Mouse (Mus musculus) kidney, postnatal 25 days (tissue): ENCODE measurements around the gene Kcnj3.
A peak's percentile ranks its signal among the peaks of the same experiment; 100 is the strongest.

Source experiments
- DNase-seq, 2 experiments: peaks; one replicate each; pipeline ENCODE4 v3.0.0; 2021; ENCODE audit warnings: mixed read lengths in 2 of 2

Kcnj3 gene

DNA sequence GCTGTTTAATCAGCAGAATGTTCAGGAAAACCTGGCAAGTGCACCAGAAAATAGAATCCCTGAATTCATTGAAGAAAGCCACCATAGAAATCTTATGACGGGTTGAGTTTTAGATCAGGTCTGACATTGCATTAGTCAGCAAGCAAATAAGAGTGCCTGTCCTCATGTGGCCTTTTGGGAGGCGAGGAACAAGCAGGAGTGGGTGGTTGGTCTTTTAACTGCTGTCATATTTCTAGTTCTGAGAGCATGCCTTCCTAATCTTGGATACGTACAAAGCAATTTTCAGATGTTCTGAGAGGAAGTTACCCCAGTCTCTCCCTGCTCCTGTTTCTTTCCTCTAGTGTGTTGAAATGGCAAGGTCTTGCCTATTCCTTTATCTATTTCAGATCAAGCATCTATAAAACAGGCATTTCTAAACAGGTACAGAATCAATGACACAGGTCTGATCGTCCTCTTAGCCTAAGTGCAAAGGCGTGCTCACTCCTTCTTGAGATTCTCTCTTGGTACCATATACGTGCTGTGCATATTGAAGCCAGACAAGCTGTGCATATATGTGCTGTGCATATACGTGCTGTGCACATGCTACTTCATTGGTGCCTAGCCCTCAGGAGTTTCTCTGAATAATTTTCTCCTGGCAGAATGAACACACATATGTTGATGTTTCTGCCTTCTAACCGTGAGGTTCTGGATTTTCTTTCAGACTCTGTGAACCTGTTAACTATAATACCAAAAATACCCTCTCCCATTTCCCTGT lies 97.1 kb downstream of the Kcnj3 start:
- no peak for DNase-seq

DNA sequence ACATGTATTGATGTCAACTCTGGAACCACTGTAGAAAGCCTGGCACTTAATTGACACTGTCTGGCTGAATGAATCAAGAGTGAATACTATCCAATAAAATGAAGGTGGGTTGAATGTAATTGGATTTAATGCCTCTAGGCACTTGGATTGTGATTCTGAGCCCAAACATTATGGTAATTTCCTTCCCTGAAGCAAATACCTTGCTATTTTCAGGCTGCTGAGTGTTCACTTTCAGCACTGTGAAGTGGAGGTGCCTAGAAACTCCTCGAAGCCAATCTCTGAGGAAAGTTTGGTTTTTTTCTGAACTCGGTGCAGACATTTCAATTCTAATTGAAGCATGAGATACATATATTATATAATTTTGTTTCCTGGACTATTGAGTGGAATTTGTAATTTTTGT lies 99.2 kb downstream of the Kcnj3 start:
- DNase-seq = no peak

DNA sequence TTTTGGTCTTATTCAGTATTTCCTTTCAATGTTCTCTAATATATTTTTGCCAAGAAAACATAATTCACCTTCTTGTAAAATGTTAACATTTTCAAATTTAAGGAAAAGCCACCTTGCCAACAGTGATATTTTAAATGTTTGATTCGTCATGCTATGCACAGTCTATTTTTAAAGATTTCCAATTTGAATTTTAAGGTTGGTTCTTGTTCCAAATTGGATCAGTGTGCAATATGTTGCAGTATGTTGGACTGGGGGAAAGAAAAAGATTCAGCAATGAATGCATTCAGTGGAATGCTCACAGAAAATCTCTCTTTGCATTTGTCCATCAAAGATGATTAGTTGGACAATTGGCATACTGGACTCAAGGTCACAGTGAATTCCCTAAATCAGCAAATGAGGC lies 99.7 kb downstream of the Kcnj3 start:
- no peak for DNase-seq

DNA sequence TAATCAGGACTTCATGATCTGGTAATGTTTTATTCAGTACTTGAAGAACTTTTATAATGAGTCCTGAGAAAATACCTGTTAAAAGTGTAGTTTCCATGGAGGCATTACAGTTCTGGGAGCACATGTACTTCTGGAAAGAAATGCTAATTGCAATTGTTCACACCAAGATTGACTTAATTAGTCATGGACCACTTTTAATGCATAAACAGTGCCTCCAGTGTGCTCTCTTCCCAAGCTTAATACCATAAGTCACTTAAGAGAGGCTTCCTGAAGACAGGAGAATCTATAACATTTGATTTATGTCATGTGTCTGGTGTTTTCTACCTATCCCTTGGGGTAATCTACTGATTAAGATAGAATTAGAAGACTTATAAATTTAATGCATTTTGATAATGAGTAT lies 111.8 kb downstream of the Kcnj3 start:
- DNase-seq = no peak

DNA sequence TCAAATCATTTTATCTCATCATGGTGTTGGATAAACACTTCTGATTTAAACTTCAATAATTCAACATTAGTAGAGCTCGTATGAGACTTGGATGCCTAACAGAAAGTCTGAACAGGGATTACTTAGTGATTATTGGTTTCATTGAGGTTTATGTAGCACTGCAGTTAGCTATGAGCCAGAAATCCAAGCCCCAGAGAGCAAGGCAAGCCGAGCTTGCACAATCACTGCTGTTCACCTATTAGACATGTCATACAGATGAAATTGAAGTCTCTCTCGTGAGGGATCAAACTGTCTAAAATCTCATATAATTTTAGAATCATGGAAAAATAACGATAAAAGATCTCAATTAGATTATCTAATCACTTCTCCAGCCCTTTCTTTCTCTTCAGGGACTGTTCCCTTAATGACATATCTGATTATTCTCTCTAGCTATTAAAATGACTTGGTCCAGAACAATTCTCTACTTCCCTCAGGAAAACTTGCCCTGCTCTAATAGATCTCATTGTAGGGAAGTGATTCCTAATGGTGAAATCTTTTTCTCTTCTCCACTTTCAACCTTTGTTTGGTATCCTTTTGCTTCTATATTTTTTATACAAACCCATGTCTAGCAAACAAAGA lies 122.7 kb downstream of the Kcnj3 start:
- DNase-seq = no peak

DNA sequence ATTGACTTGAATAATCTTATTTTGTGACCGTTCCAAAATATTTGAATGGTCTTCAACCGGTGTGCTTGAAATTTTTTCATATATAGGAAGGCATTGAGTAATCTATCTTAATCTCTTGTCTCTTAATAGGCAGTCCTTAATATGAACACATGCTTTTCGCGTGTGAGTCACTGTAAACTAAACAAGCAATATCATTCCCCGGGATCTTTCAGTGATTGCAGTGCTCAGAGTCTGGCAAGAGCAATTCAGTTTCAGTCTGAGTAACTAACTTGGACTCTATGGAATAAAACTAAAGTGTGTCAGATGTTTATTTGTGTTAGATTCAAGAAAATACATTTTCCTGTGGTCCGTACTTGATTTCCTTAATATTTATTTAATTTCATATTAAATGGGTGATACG lies 133.5 kb downstream of the Kcnj3 start:
- DNase-seq = no peak

DNA sequence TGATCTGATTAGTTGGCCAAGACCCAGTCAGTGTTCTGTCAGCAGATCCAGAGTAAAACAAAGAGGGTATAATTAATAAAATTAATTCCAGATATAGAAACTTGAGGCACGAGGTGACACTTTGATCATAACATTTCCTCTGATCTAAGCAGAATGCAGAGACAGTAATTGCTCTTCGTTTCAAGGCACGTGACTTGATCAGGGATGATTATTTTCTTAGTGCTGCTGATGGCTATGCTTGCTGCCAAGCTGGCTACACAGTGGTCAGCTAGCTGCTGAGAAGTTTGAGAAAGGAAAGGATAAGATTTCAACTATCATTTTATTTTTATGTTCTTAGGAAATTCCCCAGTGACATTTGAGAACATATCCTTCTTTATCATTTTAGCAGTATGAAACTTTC lies 135.7 kb downstream of the Kcnj3 start:
- DNase-seq = no peak

DNA sequence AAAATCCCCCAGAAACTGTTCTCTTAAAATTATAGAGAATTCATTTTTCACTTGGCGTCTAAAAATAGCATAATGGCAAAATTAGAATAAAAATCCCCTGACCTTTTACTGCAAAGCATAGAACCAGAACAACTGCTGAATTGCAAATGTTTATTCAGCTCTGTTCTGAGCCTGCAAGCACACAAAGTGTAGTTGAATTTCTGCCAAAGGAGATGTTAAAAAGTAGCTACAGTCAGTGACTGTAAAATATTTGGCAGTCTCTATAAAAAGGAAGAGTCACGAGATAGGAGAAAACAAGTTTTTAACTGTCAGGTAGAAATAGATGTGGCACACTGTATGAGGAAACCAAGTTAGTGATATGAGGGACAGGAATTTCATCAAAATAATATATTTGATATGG lies 144.5 kb downstream of the Kcnj3 start:
- peak in 1 of 2 experiments; percentile 30 for DNase-seq

DNA sequence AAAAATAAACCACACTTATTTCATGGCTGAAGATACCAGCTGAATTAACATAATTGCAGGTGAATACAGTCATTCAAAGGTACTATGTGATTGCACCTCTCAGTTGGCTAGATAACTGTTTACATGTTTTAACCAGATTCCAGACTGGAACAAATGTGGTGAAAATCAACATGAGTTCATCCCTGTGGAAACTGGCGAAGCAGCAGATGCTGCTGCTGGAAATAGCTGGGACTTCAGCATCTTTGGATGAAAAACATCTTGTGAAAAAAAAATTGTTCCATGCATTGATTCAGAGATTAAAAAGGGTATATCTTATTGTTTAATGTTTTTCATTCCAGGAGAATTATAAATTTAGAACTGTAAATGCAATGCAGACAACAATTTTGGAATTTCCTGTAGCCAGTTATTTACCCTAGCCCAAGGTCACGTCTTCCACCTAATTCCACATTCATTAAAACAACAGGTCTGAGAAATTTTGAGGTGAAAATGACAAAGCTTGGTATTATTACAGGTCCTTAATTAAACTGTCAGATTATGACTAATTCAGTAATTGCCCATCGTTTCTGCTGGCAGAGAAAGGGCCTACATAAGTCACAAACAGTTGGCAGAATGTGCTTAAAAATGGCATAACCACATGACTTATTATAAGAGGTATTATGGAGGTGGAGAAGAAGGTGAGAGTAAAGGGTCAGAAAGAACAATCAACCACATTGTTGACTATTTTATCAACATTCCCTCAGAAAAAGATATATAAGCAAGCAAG lies 155.6 kb downstream of the Kcnj3 start:
- no peak for DNase-seq
